Mouse (Mus musculus) Patski (cell line): ENCODE data around the gene Mettl1. TPM values are rescaled to one million over a fixed set of nuclear protein-coding genes. Genes with fewer than 3 reads are reported as not detected.

Experiments used
- ATAC-seq: fragments of 100-300 bp; one replicate; pipeline ENCODE4 v1.8.0; 2021
- CTCF ChIA-PET: fragments of 350-600 bp; sonication (Branson Sonifier 250); formaldehyde crosslinking; loops from one replicate; lab custom pipeline; 2022; ENCODE audit warnings: inconsistent platforms; lab: Charles Lee
- POLR2A ChIA-PET: fragments of 350-600 bp; sonication (Branson Sonifier 250); formaldehyde crosslinking; loops from one replicate; lab custom pipeline; 2022; ENCODE audit warnings: antibody characterized with exemption, inconsistent platforms; lab: Charles Lee
- DNase-seq: peaks from one replicate; pipeline ENCODE4 v3.0.0-alpha.2; 2011; ENCODE audit warnings: low read depth, low spot score
- H3K27me3 ChIP-seq: fragments of 371-371 bp; one replicate; pipeline ENCODE4 v1.5.1; 2021
- CTCF ChIP-seq: fragments of 100-300 bp; IDR thresholded peaks from one replicate; pipeline ENCODE4 v1.5.1; 2021
- in situ Hi-C: fragments of 300-500 bp; cut with MboI; formaldehyde crosslinking; loops from 3 replicates; pipeline ENCODE4 v1.11.1; 2018; ENCODE audit warnings: low pct_unique_long_range_greater_than_20kb, mixed read lengths
- polyA plus RNA-seq: library from polyadenylated mRNA; unstranded; gene quantifications from one replicate; pipeline ENCODE4 v1.2.3, GENCODE M21; 2021

The Mettl1 gene
- polyA plus RNA-seq, 1 experiment from 2014 or later = 15.8 TPM

- peak; percentile 67 for ATAC-seq
- ChIA-PET POLR2A (interaction anchor here (0.6 to 1.1 kb wide), 3 partner anchors 11 to 82 kb away, joined by 3 read pairs; partner anchors contain the start of gene Agap2), CTCF (interaction anchor here (0.8 kb wide), 1 partner anchor 10 kb away, joined by 3 read pairs; no protein-coding TSS in a partner anchor)
- TF ChIP-seq CTCF = no peak
- DNase-seq = peak; percentile 91
- H3K27me3 ChIP-seq = no peaks in the 10 kb centered on the region
- in situ Hi-C loops = loop anchor here (25.0 kb wide), 1 partner anchor 599 kb away; the partner anchor contains the start of genes Nab2 and Nemp1
These were observed 22.1 kb downstream of the Mettl1 start, which contains the start of gene Cdk4 for GRCm38 (mm10) chr10:127063239-127063872. TSS of gene Cdk4 (plus strand) at chr10:127063534.

- TF ChIP-seq CTCF = no peak
- no peaks in the 10 kb centered on the region for H3K27me3 ChIP-seq
- ChIA-PET POLR2A (interaction anchor here (0.6 to 1.1 kb wide), 2 partner anchors 10 to 81 kb away, joined by 3 read pairs; partner anchors contain the start of gene Agap2), CTCF (interaction anchor here (0.8 kb wide), 1 partner anchor 9 kb away, joined by 3 read pairs; no protein-coding TSS in a partner anchor)
- DNase-seq (no peak), ATAC-seq (no peak)
- in situ Hi-C loops = loop anchor here (25.0 kb wide), 1 partner anchor 598 kb away; the partner anchor contains the start of genes Nab2 and Nemp1
These were observed 23.0 kb downstream of the Mettl1 start for GRCm38 (mm10) chr10:127063913-127064870.

- DNase-seq = no peak
- ATAC-seq = no peak
- ChIA-PET POLR2A (no interaction called here), CTCF (no interaction called here)
- in situ Hi-C loops = loop anchor here (25.0 kb wide), 1 partner anchor 596 kb away; the partner anchor contains the start of genes Nab2 and Nemp1
- no peak for TF ChIP-seq CTCF
- H3K27me3 ChIP-seq = no peaks in the 10 kb centered on the region
These were observed 24.8 kb downstream of the Mettl1 start for GRCm38 (mm10) chr10:127065981-127066380.

- CTCF ChIA-PET = no interaction called here
- in situ Hi-C loops = loop anchor here (25.0 kb wide), 1 partner anchor 596 kb away; the partner anchor contains the start of genes Nab2 and Nemp1
- DNase-seq (no peak), ATAC-seq (no peak)
- POLR2A ChIA-PET = no interaction called here
- no peak for TF ChIP-seq CTCF
- H3K27me3 ChIP-seq = no peaks in the 10 kb centered on the region
These were observed 25.4 kb downstream of the Mettl1 start for GRCm38 (mm10) chr10:127066519-127067018.

GRCm38 (mm10) chr10:127068360-127069038, 27.3 kb downstream of the Mettl1 start:
- CTCF ChIA-PET = interaction anchor here (1.3 to 1.7 kb wide), 2 partner anchors 10 to 15 kb away, joined by 4 read pairs; no protein-coding TSS in a partner anchor
- DNase-seq (no peak), ATAC-seq (no peak)
- POLR2A ChIA-PET = no interaction called here
- in situ Hi-C loops = loop anchor here (25.0 kb wide), 1 partner anchor 594 kb away; the partner anchor contains the start of genes Nab2 and Nemp1
- H3K27me3 ChIP-seq = no peaks in the 10 kb centered on the region
- TF ChIP-seq CTCF = no peak

- in situ Hi-C loops = loop anchor here (25.0 kb wide), 1 partner anchor 593 kb away; the partner anchor contains the start of genes Nab2 and Nemp1
- DNase-seq = no peak
- no peaks in the 10 kb centered on the region for H3K27me3 ChIP-seq
- ATAC-seq = peak; percentile 28
- TF ChIP-seq CTCF = no peak
- POLR2A ChIA-PET = interaction anchor here (1.5 kb wide), 1 partner anchor 28 kb away, joined by 4 read pairs; the partner anchor contains the start of genes Eef1akmt3 and Mettl1
- CTCF ChIA-PET = interaction anchor here (0.6 to 1.7 kb wide), 2 partner anchors 14 to 23 kb away, joined by 3 to 4 read pairs; no protein-coding TSS in a partner anchor
These were observed 28.3 kb downstream of the Mettl1 start for GRCm38 (mm10) chr10:127069281-127070189.

GRCm38 (mm10) chr10:127070190-127071121, 29.2 kb downstream of the Mettl1 start, which contains the start of gene Tspan31:
TSS of gene Tspan31 (minus strand) at chr10:127070264.
- TF ChIP-seq CTCF = no peak
- peak; percentile 86 for ATAC-seq
- in situ Hi-C loops = loop anchor here (25.0 kb wide), 1 partner anchor 592 kb away; the partner anchor contains the start of genes Nab2 and Nemp1
- POLR2A ChIA-PET = interaction anchor here (0.6 to 1.5 kb wide), 3 partner anchors 8 to 1478 kb away, joined by 3 to 4 read pairs (median 4); partner anchors contain the start of genes Eef1akmt3 and Mettl1
- CTCF ChIA-PET = interaction anchor here (0.6 to 1.7 kb wide), 3 partner anchors 13 to 24 kb away, joined by 3 to 4 read pairs (median 3); no protein-coding TSS in a partner anchor
- no peaks in the 10 kb centered on the region for H3K27me3 ChIP-seq
- peak; percentile 75 for DNase-seq
